In the genomic region with DNA sequence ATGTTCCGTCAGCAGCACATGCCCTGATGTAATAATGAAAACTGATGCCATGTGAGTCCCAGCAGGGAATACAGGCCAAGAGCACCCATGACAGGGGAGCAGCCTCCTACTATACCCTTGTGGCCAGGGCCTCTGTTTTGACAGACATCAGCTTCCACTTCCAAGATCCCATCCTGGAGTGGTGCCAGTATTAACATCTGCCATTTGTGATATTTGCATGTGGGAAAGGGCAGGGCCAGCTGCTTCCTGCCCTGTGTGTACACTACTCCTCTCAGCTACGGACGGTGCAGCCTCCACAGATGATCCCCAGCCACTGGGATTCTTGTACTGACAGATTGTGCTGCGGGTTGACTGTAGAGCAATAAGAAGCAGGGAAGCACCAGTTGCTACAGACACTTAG, we compare ENCODE assay signal across 9 mouse cellular contexts.
DNase-seq lines count a peak whose midpoint lies in the region; ATAC-seq lines count a peak whose summit lies in the region.
"Had no signal": no experiment of that assay in that cellular context is flagged by ENCODE, and none has a peak within 500 bp of the region (broad histone marks: within the 10 kb centered on the region; RNA-seq: fewer than 3 reads in every experiment).

No protein-coding gene starts in this region.

- no peaks in the 10 kb centered on the region for H3K9me3 ChIP-seq in forebrain, embryonic 14.5 days (replicated peaks; ENCODE audit: control insufficient read depth, low read length)
- H3K9me3 ChIP-seq in forebrain, embryonic 11.5 days (ENCODE audit: control insufficient read depth, low read length): no peaks in the 10 kb centered on the region
- H3K9me3 ChIP-seq in neural tube, embryonic 12.5 days: no peaks in the 10 kb centered on the region
- H3K9me3 ChIP-seq in hindbrain, embryonic 15.5 days: no peaks in the 10 kb centered on the region

- WGBS in forebrain, embryonic 14.5 days: 62% methylated on average over 4 of the region's 4 CpGs
- WGBS in forebrain, embryonic 11.5 days: 84% methylated on average over 4 of the region's 4 CpGs
- 71% methylated on average over 4 of the region's 4 CpGs for WGBS in neural tube, embryonic 12.5 days
- WGBS in hindbrain, embryonic 15.5 days: 46% methylated on average over 4 of the region's 4 CpGs

- no peaks in the 10 kb centered on the region for H3K36me3 ChIP-seq in forebrain, embryonic 14.5 days (ENCODE audit: control insufficient read depth, insufficient read depth, low read length)
- H3K36me3 ChIP-seq in forebrain, embryonic 11.5 days (ENCODE audit: control insufficient read depth, insufficient read depth, low read length): no peaks in the 10 kb centered on the region
- no peaks in the 10 kb centered on the region for H3K36me3 ChIP-seq in neural tube, embryonic 12.5 days
- 0 out of 2 replicates have a peak, but pooled peaks cover 6% of the 10 kb centered on the region for H3K36me3 ChIP-seq in hindbrain, embryonic 15.5 days

- H3K27ac ChIP-seq in forebrain, embryonic 14.5 days (ENCODE audit: low read depth, low read length): no peak overlapping the region
- H3K27ac ChIP-seq in forebrain, embryonic 11.5 days (ENCODE audit: low read depth, low read length): no peak overlapping the region
- H3K27ac ChIP-seq in neural tube, embryonic 12.5 days: no peak overlapping the region
- no peak overlapping the region for H3K27ac ChIP-seq in hindbrain, embryonic 15.5 days (replicated peaks)
- H3K27ac ChIP-seq: gastrocnemius, adult 2 months had no signal

- no peak for ATAC-seq in forebrain, embryonic 14.5 days
- ATAC-seq in forebrain, embryonic 11.5 days (replicated peaks; ENCODE audit: low FRiP score): no peak
- 0 out of 2 replicates have a peak, but pooled peaks have one; percentile 26 for ATAC-seq in neural tube, embryonic 12.5 days (ENCODE audit: low FRiP score, low read depth)
- ATAC-seq in hindbrain, embryonic 15.5 days (ENCODE audit: low FRiP score, low read depth): peak; percentile 29; the same call in 1 of the 2 replicates
- no peak for ATAC-seq in CD4-positive, CD25-positive, alpha-beta regulatory T cell, adult 4 months

- 0 out of 2 replicates have a peak, but pooled peaks cover 2% of the 10 kb centered on the region for H3K4me1 ChIP-seq in forebrain, embryonic 14.5 days (ENCODE audit: control insufficient read depth, insufficient read depth, low read length)
- H3K4me1 ChIP-seq in forebrain, embryonic 11.5 days (replicated peaks; ENCODE audit: control insufficient read depth, insufficient read depth, low read length): no peaks in the 10 kb centered on the region
- H3K4me1 ChIP-seq in neural tube, embryonic 12.5 days: no peaks in the 10 kb centered on the region
- H3K4me1 ChIP-seq in hindbrain, embryonic 15.5 days (replicated peaks): peaks cover 8% of the 10 kb centered on the region

- no peak overlapping the region for H3K9ac ChIP-seq in forebrain, embryonic 14.5 days (ENCODE audit: low read length)
- H3K9ac ChIP-seq in forebrain, embryonic 11.5 days (ENCODE audit: low read length): no peak overlapping the region
- H3K9ac ChIP-seq in neural tube, embryonic 12.5 days: no peak overlapping the region
- H3K9ac ChIP-seq in hindbrain, embryonic 15.5 days: no peak overlapping the region

- H3K4me2 ChIP-seq in forebrain, embryonic 14.5 days (ENCODE audit: low read length): no peak overlapping the region
- no peak overlapping the region for H3K4me2 ChIP-seq in forebrain, embryonic 11.5 days (ENCODE audit: low read depth, low read length, severe bottlenecking)
- no peak overlapping the region for H3K4me2 ChIP-seq in neural tube, embryonic 12.5 days (replicated peaks)
- H3K4me2 ChIP-seq in hindbrain, embryonic 15.5 days: no peak overlapping the region

- no peak overlapping the region for H3K4me3 ChIP-seq in forebrain, embryonic 14.5 days (ENCODE audit: low read depth, low read length)
- H3K4me3 ChIP-seq in forebrain, embryonic 11.5 days (ENCODE audit: low read depth, low read length): no peak overlapping the region
- H3K4me3 ChIP-seq in neural tube, embryonic 12.5 days: no peak overlapping the region
- no peak overlapping the region for H3K4me3 ChIP-seq in hindbrain, embryonic 15.5 days
- H3K4me3 ChIP-seq: gastrocnemius, adult 2 months had no signal

- no peaks in the 10 kb centered on the region for H3K27me3 ChIP-seq in forebrain, embryonic 14.5 days (replicated peaks; ENCODE audit: control insufficient read depth, insufficient read depth, low read length)
- no peaks in the 10 kb centered on the region for H3K27me3 ChIP-seq in forebrain, embryonic 11.5 days (ENCODE audit: control insufficient read depth, insufficient read depth, low read length)
- no peaks in the 10 kb centered on the region for H3K27me3 ChIP-seq in neural tube, embryonic 12.5 days (replicated peaks)
- no peaks in the 10 kb centered on the region for H3K27me3 ChIP-seq in hindbrain, embryonic 15.5 days

- DNase-seq in forebrain, embryonic 14.5 days (ENCODE audit: low spot score): peak; percentile 52
- no peak for DNase-seq in forebrain, embryonic 11.5 days (ENCODE audit: low spot score)
- no peak for DNase-seq in neural tube, embryonic 10.5 days (ENCODE audit: extremely low spot score, low spot score)
- DNase-seq in skeletal muscle tissue, adult 2 months (ENCODE audit: low read depth, low spot score): peak; percentile 7
- DNase-seq in yolk sac, embryonic 10.5 days (ENCODE audit: low spot score): no peak
- DNase-seq: gastrocnemius, adult 2 months had no signal

Comparison
In these comparisons a context has a peak if more than half of its experiments do, and no peak if none do; other contexts are left out.
1. DNase-seq: peak in forebrain, embryonic 14.5 days (single experiment) and skeletal muscle tissue, adult 2 months (single experiment); none in forebrain, embryonic 11.5 days (single experiment), neural tube, embryonic 10.5 days (single experiment) and yolk sac, embryonic 10.5 days (single experiment).
2. ATAC-seq: peak in neural tube, embryonic 12.5 days (single experiment) and hindbrain, embryonic 15.5 days (single experiment); none in forebrain, embryonic 14.5 days (single experiment), forebrain, embryonic 11.5 days (single experiment) and CD4-positive, CD25-positive, alpha-beta regulatory T cell, adult 4 months (single experiment).